Mouse (Mus musculus): ENCODE results near the gene Rpn1. TPM values are rescaled to one million over a fixed set of nuclear protein-coding genes. Genes with fewer than 3 reads are reported as not detected.

Rpn1 gene
- total and polyA plus RNA-seq, 2 experiments from 2014 or later = 198 to 261 TPM

DNA sequence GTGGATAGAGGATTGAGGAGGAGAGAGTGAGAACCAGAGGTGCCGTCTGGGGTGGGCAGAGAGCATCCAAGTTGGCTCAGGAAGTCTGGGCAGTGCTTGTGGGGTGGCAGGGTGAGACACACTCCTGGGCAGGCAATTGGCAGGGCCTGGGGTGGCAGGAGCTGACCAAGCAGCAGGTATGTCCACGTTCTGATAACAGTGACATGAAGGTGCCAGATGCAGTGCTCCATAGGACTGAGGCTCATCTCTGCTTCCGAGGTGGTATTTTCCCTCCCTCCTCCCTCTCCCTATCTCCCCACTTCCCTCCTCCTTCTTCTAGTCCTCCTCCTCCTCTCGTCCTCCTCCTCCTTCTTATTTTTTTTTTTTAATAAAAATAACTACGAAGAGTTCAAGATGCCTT lies 47.2 kb downstream of the Rpn1 start:
- TF ChIP-seq CTCF (IDR thresholded peaks at IDR 0.05) = no peak
- no peaks in the 10 kb centered on the region for H3K36me3 ChIP-seq (ENCODE audit: insufficient read depth, low read length)
- H3K4me2 ChIP-seq (ENCODE audit: low read depth, low read length, poor library complexity, severe bottlenecking) = no peak overlapping the region
- no peaks in the 10 kb centered on the region; the same call in 1 of the 2 replicates for H3K27me3 ChIP-seq (ENCODE audit: insufficient read depth, low read length)
- WGBS = 17% methylated on average over 5 of the region's 5 CpGs
- ATAC-seq (ENCODE audit: low FRiP score) (no peak), DNase-seq (ENCODE audit: low spot score) (no peak)
- 0 out of 2 replicates have a peak overlapping the region, but pooled peaks have one; percentile 9 for H3K9ac ChIP-seq (replicated peaks; ENCODE audit: low read length, poor library complexity, severe bottlenecking)
- H3K27ac ChIP-seq (ENCODE audit: low read depth, low read length) = no peak overlapping the region
- H3K9me3 ChIP-seq (ENCODE audit: low read length) = no peaks in the 10 kb centered on the region
- H3K4me1 ChIP-seq (ENCODE audit: insufficient read depth, low read length) = peaks cover 3% of the 10 kb centered on the region; the same call in 1 of the 2 replicates
- no peak overlapping the region for H3K4me3 ChIP-seq (ENCODE audit: low read depth, low read length)

DNA sequence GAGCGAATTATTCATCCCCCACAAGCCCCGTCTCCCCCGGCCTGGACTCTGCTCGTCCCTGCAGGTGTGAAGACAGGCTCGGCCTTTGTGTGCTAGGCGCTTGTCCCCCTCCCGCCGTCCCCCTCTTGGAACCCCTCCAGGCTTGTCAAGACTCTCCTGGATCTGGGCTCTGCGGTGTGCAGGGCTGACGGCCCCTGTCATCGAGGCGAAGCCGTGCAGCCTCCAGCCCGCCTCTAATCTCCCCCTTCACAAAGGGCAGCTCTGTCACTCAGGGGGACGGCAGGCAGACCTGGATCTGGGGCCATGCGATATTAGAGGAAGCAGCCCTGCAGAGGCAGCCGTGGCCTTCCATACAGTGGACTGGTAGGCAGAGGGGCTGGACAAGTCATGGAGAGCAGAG lies 47.8 kb downstream of the Rpn1 start:
- Histone ChIP-seq H3K27me3 (ENCODE audit: insufficient read depth, low read length) (no peaks in the 10 kb centered on the region), H3K4me3 (ENCODE audit: low read depth, low read length) (no peak overlapping the region), H3K36me3 (ENCODE audit: insufficient read depth, low read length) (no peaks in the 10 kb centered on the region), H3K4me2 (ENCODE audit: low read depth, low read length, poor library complexity, severe bottlenecking) (peak overlapping the region; percentile 12; the same call in 1 of the 2 replicates), H3K9me3 (ENCODE audit: low read length) (no peaks in the 10 kb centered on the region), H3K9ac (replicated peaks; ENCODE audit: low read length, poor library complexity, severe bottlenecking) (peak overlapping the region; percentile 9; the same call in 1 of the 2 replicates), H3K4me1 (ENCODE audit: insufficient read depth, low read length) (peaks cover 3% of the 10 kb centered on the region; the same call in 1 of the 2 replicates), H3K27ac (ENCODE audit: low read depth, low read length) (peak overlapping the region; percentile 4; the same call in 1 of the 2 replicates)
- WGBS = 6% methylated on average over 17 of the region's 17 CpGs
- DNase-seq (ENCODE audit: low spot score) (peak; percentile 44), ATAC-seq (ENCODE audit: low FRiP score) (peak; percentile 57)
- no peak for TF ChIP-seq CTCF (IDR thresholded peaks at IDR 0.05)

DNA sequence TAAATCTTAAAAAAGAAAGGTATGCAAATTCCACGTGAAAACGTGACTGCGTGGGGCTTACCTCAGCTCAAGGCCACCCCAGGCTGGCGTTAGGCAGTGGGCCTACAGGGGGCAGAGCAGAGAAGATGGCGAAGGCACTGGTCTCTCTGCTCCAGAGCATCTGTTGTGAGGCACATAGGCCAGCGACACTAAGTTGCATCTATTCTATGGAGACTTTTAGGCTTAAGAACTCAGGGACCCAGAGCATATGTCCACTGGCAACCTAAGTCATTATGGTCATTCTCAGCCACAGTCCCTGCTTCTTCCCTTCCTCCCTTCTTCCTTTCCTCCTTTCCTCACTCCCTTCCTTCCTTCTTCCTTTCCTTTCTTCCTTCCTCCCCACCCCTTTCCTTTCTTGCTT lies 48.8 kb downstream of the Rpn1 start:
- ATAC-seq (ENCODE audit: low FRiP score) = no peak
- no peak overlapping the region for H3K4me2 ChIP-seq (ENCODE audit: low read depth, low read length, poor library complexity, severe bottlenecking)
- H3K4me3 ChIP-seq (ENCODE audit: low read depth, low read length) = no peak overlapping the region
- H3K27me3 ChIP-seq (ENCODE audit: insufficient read depth, low read length) = no peaks in the 10 kb centered on the region
- H3K36me3 ChIP-seq (ENCODE audit: insufficient read depth, low read length) = no peaks in the 10 kb centered on the region
- no peak overlapping the region for H3K9ac ChIP-seq (replicated peaks; ENCODE audit: low read length, poor library complexity, severe bottlenecking)
- no peak for DNase-seq (ENCODE audit: low spot score)
- H3K4me1 ChIP-seq (ENCODE audit: insufficient read depth, low read length) = peaks cover 3% of the 10 kb centered on the region; the same call in 1 of the 2 replicates
- TF ChIP-seq CTCF (IDR thresholded peaks at IDR 0.05) = no peak; the same call in 1 of the 2 replicates
- no peaks in the 10 kb centered on the region for H3K9me3 ChIP-seq (ENCODE audit: low read length)
- 82% methylated on average over 6 of the region's 6 CpGs for WGBS
- H3K27ac ChIP-seq (ENCODE audit: low read depth, low read length) = no peak overlapping the region

DNA sequence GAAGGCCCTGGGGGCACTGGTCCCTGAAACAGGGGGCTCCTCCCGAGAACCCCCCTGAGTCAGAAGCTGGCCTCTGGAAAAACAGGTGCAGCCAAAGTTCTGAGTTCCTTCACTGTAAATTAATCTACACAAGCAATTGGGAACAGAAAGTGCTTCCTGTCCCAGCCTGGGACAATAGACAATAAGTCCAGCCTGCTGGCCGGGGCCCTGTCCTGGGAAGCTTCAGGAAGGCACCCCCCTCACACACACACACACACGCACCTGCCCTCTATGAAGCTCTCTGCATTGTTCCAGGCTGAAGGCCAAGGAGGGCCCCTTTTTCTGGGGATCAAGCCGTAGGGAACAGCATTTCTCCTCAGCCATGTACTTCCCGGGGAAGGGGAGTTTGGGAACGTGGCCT lies 49.6 kb downstream of the Rpn1 start:
- H3K4me1 ChIP-seq (ENCODE audit: insufficient read depth, low read length) = peaks cover 3% of the 10 kb centered on the region; the same call in 1 of the 2 replicates
- H3K27ac ChIP-seq (ENCODE audit: low read depth, low read length) = no peak overlapping the region
- 63% methylated on average over 6 of the region's 6 CpGs for WGBS
- DNase-seq (ENCODE audit: low spot score) (no peak), ATAC-seq (ENCODE audit: low FRiP score) (no peak)
- H3K9me3 ChIP-seq (ENCODE audit: low read length) = no peaks in the 10 kb centered on the region
- TF ChIP-seq CTCF (IDR thresholded peaks at IDR 0.05) = no peak
- no peaks in the 10 kb centered on the region for H3K36me3 ChIP-seq (ENCODE audit: insufficient read depth, low read length)
- H3K4me3 ChIP-seq (ENCODE audit: low read depth, low read length) = no peak overlapping the region
- H3K9ac ChIP-seq (replicated peaks; ENCODE audit: low read length, poor library complexity, severe bottlenecking) = no peak overlapping the region
- H3K4me2 ChIP-seq (ENCODE audit: low read depth, low read length, poor library complexity, severe bottlenecking) = no peak overlapping the region
- H3K27me3 ChIP-seq (ENCODE audit: insufficient read depth, low read length) = no peaks in the 10 kb centered on the region

DNA sequence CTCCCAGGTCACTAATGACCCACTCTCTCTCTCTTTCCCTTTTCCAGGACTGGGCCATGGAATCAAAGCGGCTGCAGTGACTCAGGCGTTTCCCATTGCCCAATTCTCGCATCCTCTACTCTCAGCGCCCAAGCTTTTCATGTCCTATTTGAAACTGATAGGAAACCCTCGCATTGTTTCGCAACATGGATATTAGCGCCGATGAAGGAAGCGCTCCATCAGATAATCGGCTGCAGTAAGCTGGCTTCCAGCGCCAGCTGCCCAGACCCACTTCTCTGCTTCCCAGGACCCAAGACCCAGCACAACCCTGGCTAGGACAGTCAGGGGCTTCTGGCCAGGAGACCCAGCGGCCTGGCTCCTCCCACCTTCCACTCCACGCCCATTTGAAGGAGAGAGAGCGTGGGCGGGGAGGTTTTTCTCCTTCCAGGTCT lies 51.9 kb downstream of the Rpn1 start:
- no peak overlapping the region; the same call in 1 of the 2 replicates for H3K9ac ChIP-seq (replicated peaks; ENCODE audit: low read length, poor library complexity, severe bottlenecking)
- no peaks in the 10 kb centered on the region for H3K9me3 ChIP-seq (ENCODE audit: low read length)
- DNase-seq (ENCODE audit: low spot score) (no peak), ATAC-seq (ENCODE audit: low FRiP score) (no peak)
- no peak overlapping the region for H3K27ac ChIP-seq (ENCODE audit: low read depth, low read length)
- peak overlapping the region; percentile 11; the same call in 1 of the 2 replicates for H3K4me3 ChIP-seq (ENCODE audit: low read depth, low read length)
- no peak for TF ChIP-seq CTCF (IDR thresholded peaks at IDR 0.05)
- H3K4me2 ChIP-seq (ENCODE audit: low read depth, low read length, poor library complexity, severe bottlenecking) = peak overlapping the region; percentile 45
- peaks cover 3% of the 10 kb centered on the region; the same call in 1 of the 2 replicates for H3K4me1 ChIP-seq (ENCODE audit: insufficient read depth, low read length)
- WGBS = 19% methylated on average over 15 of the region's 15 CpGs
- H3K27me3 ChIP-seq (ENCODE audit: insufficient read depth, low read length) = no peaks in the 10 kb centered on the region
- no peaks in the 10 kb centered on the region for H3K36me3 ChIP-seq (ENCODE audit: insufficient read depth, low read length)

DNA sequence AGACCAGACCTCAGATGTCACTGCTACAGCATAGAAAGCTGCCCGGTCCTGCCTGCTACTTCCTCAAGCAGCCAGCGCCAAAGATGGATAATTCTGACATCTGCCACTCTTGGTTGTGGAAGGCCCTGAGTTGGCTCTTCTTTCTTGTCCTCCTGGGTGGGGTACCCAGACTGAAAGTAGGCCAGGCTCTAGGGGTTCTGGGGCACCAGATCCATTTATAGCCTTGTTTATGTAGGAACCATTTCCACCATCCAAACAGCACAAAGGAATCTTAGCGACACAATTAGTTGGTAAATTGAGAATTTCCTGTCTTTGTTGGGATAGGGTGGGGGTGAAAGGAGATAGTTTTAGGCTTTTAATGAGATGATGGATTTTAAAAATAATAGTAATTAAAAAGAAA lies 54.2 kb downstream of the Rpn1 start:
- H3K4me3 ChIP-seq (ENCODE audit: low read depth, low read length) = no peak overlapping the region
- DNase-seq (ENCODE audit: low spot score) (no peak), ATAC-seq (ENCODE audit: low FRiP score) (no peak)
- H3K27me3 ChIP-seq (ENCODE audit: insufficient read depth, low read length) = no peaks in the 10 kb centered on the region
- no peaks in the 10 kb centered on the region for H3K9me3 ChIP-seq (ENCODE audit: low read length)
- H3K4me2 ChIP-seq (ENCODE audit: low read depth, low read length, poor library complexity, severe bottlenecking) = no peak overlapping the region
- H3K9ac ChIP-seq (replicated peaks; ENCODE audit: low read length, poor library complexity, severe bottlenecking) = no peak overlapping the region
- WGBS = 85% methylated on average over 3 of the region's 3 CpGs
- H3K4me1 ChIP-seq (ENCODE audit: insufficient read depth, low read length) = peaks cover 3% of the 10 kb centered on the region; the same call in 1 of the 2 replicates
- no peaks in the 10 kb centered on the region for H3K36me3 ChIP-seq (ENCODE audit: insufficient read depth, low read length)
- TF ChIP-seq CTCF (IDR thresholded peaks at IDR 0.05) = no peak
- no peak overlapping the region for H3K27ac ChIP-seq (ENCODE audit: low read depth, low read length)

Measured in midbrain, postnatal 0 days (tissue).